Mouse (Mus musculus): ENCODE data around the gene Pmp22. TPM values are rescaled to one million over a fixed set of nuclear protein-coding genes. Genes with fewer than 3 reads are reported as not detected.

The Pmp22 gene
- polyA plus RNA-seq, 1 experiment from 2014 or later = 82.1 TPM

- Histone ChIP-seq H3K36me3 (peaks cover 27% of the 10 kb centered on the region), H3K4me1 (peaks cover 44% of the 10 kb centered on the region), H3K27me3 (peaks cover 9% of the 10 kb centered on the region; the same call in 1 of the 2 replicates), H3K9me3 (no peaks in the 10 kb centered on the region), H3K27ac (no peak overlapping the region), H3K4me3 (no peak overlapping the region), H3K4me2 (replicated peaks) (no peak overlapping the region), H3K9ac (no peak overlapping the region)
- no peak for ATAC-seq (ENCODE audit: insufficient number of reproducible peaks, insufficient read depth, low FRiP score, low TSS enrichment)
- WGBS = 65% methylated on average over 4 of the region's 4 CpGs
These were observed 8.1 kb downstream of the Pmp22 start for GRCm38 (mm10) chr11:63136836-63137416.

- H3K4me1 ChIP-seq = peaks cover 38% of the 10 kb centered on the region
- H3K4me3 ChIP-seq = no peak overlapping the region
- H3K9ac ChIP-seq = 0 out of 2 replicates have a peak overlapping the region, but pooled peaks have one; percentile 20
- H3K9me3 ChIP-seq = no peaks in the 10 kb centered on the region
- H3K27me3 ChIP-seq = peaks cover 7% of the 10 kb centered on the region; the same call in 1 of the 2 replicates
- WGBS = 42% methylated on average over 3 of the region's 3 CpGs
- ATAC-seq (ENCODE audit: insufficient number of reproducible peaks, insufficient read depth, low FRiP score, low TSS enrichment) = no peak
- H3K36me3 ChIP-seq = peaks cover 27% of the 10 kb centered on the region
- no peak overlapping the region for H3K27ac ChIP-seq
- H3K4me2 ChIP-seq (replicated peaks) = no peak overlapping the region
These were observed 10.0 kb downstream of the Pmp22 start for GRCm38 (mm10) chr11:63138739-63139138.

GRCm38 (mm10) chr11:63142311-63142710 lies 13.5 kb downstream of the Pmp22 start:
- ATAC-seq (ENCODE audit: insufficient number of reproducible peaks, insufficient read depth, low FRiP score, low TSS enrichment) = no peak

GRCm38 (mm10) chr11:63142816-63143215 lies 14.0 kb downstream of the Pmp22 start:
- WGBS = 69% methylated on average over 4 of the region's 4 CpGs
- Histone ChIP-seq H3K9ac (no peak overlapping the region), H3K4me1 (peaks cover 8% of the 10 kb centered on the region; the same call in 1 of the 2 replicates), H3K4me2 (replicated peaks) (no peak overlapping the region), H3K36me3 (peaks cover 16% of the 10 kb centered on the region), H3K27ac (no peak overlapping the region), H3K9me3 (no peaks in the 10 kb centered on the region), H3K27me3 (no peaks in the 10 kb centered on the region), H3K4me3 (no peak overlapping the region)
- ATAC-seq (ENCODE audit: insufficient number of reproducible peaks, insufficient read depth, low FRiP score, low TSS enrichment) = no peak

More at GRCm38 (mm10) chr11:63142311-63142710, 13.5 kb downstream of the Pmp22 start:
- Histone ChIP-seq H3K4me2 (replicated peaks) (no peak overlapping the region), H3K36me3 (peaks cover 19% of the 10 kb centered on the region), H3K27ac (no peak overlapping the region), H3K4me3 (no peak overlapping the region), H3K27me3 (no peaks in the 10 kb centered on the region), H3K4me1 (peaks cover 8% of the 10 kb centered on the region; the same call in 1 of the 2 replicates), H3K9me3 (no peaks in the 10 kb centered on the region), H3K9ac (no peak overlapping the region)
- WGBS = 89% methylated on average over 5 of the region's 5 CpGs

- no peaks in the 10 kb centered on the region for H3K9me3 ChIP-seq
- peaks cover 11% of the 10 kb centered on the region for H3K36me3 ChIP-seq
- peaks cover 5% of the 10 kb centered on the region; the same call in 1 of the 2 replicates for H3K4me1 ChIP-seq
- no peaks in the 10 kb centered on the region for H3K27me3 ChIP-seq
- 63% methylated on average over 8 of the region's 8 CpGs for WGBS
- H3K4me3 ChIP-seq = no peak overlapping the region
- no peak overlapping the region for H3K27ac ChIP-seq
- H3K9ac ChIP-seq = no peak overlapping the region
- no peak overlapping the region for H3K4me2 ChIP-seq (replicated peaks)
- ATAC-seq (ENCODE audit: insufficient number of reproducible peaks, insufficient read depth, low FRiP score, low TSS enrichment) = no peak
These were observed 14.7 kb downstream of the Pmp22 start for GRCm38 (mm10) chr11:63143486-63143885.

GRCm38 (mm10) chr11:63146601-63147000 lies 17.8 kb downstream of the Pmp22 start:
- Histone ChIP-seq H3K36me3 (peaks cover 5% of the 10 kb centered on the region; the same call in 1 of the 2 replicates), H3K27me3 (no peaks in the 10 kb centered on the region), H3K4me2 (replicated peaks) (no peak overlapping the region), H3K9ac (no peak overlapping the region), H3K4me3 (no peak overlapping the region), H3K4me1 (no peaks in the 10 kb centered on the region), H3K9me3 (no peaks in the 10 kb centered on the region), H3K27ac (no peak overlapping the region)
- 62% methylated on average over 7 of the region's 7 CpGs for WGBS
- no peak for ATAC-seq (ENCODE audit: insufficient number of reproducible peaks, insufficient read depth, low FRiP score, low TSS enrichment)

- peaks cover 14% of the 10 kb centered on the region for H3K36me3 ChIP-seq
- no peak for ATAC-seq (ENCODE audit: insufficient number of reproducible peaks, insufficient read depth, low FRiP score, low TSS enrichment)
- H3K9ac ChIP-seq = no peak overlapping the region
- 77% methylated on average over 3 of the region's 3 CpGs for WGBS
- H3K27ac ChIP-seq = no peak overlapping the region
- H3K4me3 ChIP-seq = no peak overlapping the region
- H3K4me1 ChIP-seq = no peaks in the 10 kb centered on the region
- no peaks in the 10 kb centered on the region for H3K27me3 ChIP-seq
- H3K9me3 ChIP-seq = no peaks in the 10 kb centered on the region
- H3K4me2 ChIP-seq (replicated peaks) = no peak overlapping the region
These were observed 19.5 kb downstream of the Pmp22 start for GRCm38 (mm10) chr11:63148276-63148675.

- Histone ChIP-seq H3K27ac (no peak overlapping the region), H3K9ac (no peak overlapping the region), H3K4me3 (no peak overlapping the region), H3K36me3 (peaks cover 38% of the 10 kb centered on the region), H3K4me2 (replicated peaks) (no peak overlapping the region), H3K9me3 (no peaks in the 10 kb centered on the region), H3K4me1 (no peaks in the 10 kb centered on the region), H3K27me3 (no peaks in the 10 kb centered on the region)
- no peak for ATAC-seq (ENCODE audit: insufficient number of reproducible peaks, insufficient read depth, low FRiP score, low TSS enrichment)
- 79% methylated on average over 5 of the region's 5 CpGs for WGBS
These were observed 23.1 kb downstream of the Pmp22 start for GRCm38 (mm10) chr11:63151857-63152256.

- Histone ChIP-seq H3K36me3 (peaks cover 52% of the 10 kb centered on the region), H3K4me3 (no peak overlapping the region), H3K4me1 (no peaks in the 10 kb centered on the region), H3K4me2 (replicated peaks) (no peak overlapping the region), H3K9ac (no peak overlapping the region), H3K9me3 (no peaks in the 10 kb centered on the region), H3K27me3 (no peaks in the 10 kb centered on the region), H3K27ac (no peak overlapping the region)
- WGBS = 74% methylated on average over 4 of the region's 4 CpGs
- ATAC-seq (ENCODE audit: insufficient number of reproducible peaks, insufficient read depth, low FRiP score, low TSS enrichment) = no peak
These were observed 28.3 kb downstream of the Pmp22 start for GRCm38 (mm10) chr11:63157117-63157516.

GRCm38 (mm10) chr11:63160926-63161325 lies 32.1 kb downstream of the Pmp22 start:
- Histone ChIP-seq H3K4me3 (no peak overlapping the region), H3K4me2 (replicated peaks) (no peak overlapping the region), H3K9me3 (no peaks in the 10 kb centered on the region), H3K9ac (no peak overlapping the region), H3K27me3 (no peaks in the 10 kb centered on the region), H3K36me3 (peaks cover 28% of the 10 kb centered on the region), H3K4me1 (no peaks in the 10 kb centered on the region), H3K27ac (no peak overlapping the region)
- no peak for ATAC-seq (ENCODE audit: insufficient number of reproducible peaks, insufficient read depth, low FRiP score, low TSS enrichment)

GRCm38 (mm10) chr11:63162806-63163205 lies 34.0 kb downstream of the Pmp22 start:
- no peak overlapping the region for H3K27ac ChIP-seq
- no peak overlapping the region for H3K4me3 ChIP-seq
- no peaks in the 10 kb centered on the region for H3K4me1 ChIP-seq
- H3K9me3 ChIP-seq = no peaks in the 10 kb centered on the region
- no peak for ATAC-seq (ENCODE audit: insufficient number of reproducible peaks, insufficient read depth, low FRiP score, low TSS enrichment)
- no peaks in the 10 kb centered on the region for H3K27me3 ChIP-seq
- H3K4me2 ChIP-seq (replicated peaks) = no peak overlapping the region
- H3K36me3 ChIP-seq = peaks cover 14% of the 10 kb centered on the region
- no peak overlapping the region for H3K9ac ChIP-seq
- 78% methylated on average over 2 of the region's 2 CpGs for WGBS

- no peak for ATAC-seq (ENCODE audit: insufficient number of reproducible peaks, insufficient read depth, low FRiP score, low TSS enrichment)
- peaks cover 4% of the 10 kb centered on the region; the same call in 1 of the 2 replicates for H3K4me1 ChIP-seq
- H3K36me3 ChIP-seq = peaks cover 10% of the 10 kb centered on the region; the same call in 1 of the 2 replicates
- H3K4me2 ChIP-seq (replicated peaks) = no peak overlapping the region
- H3K9ac ChIP-seq = no peak overlapping the region
- H3K27me3 ChIP-seq = no peaks in the 10 kb centered on the region
- WGBS = 77% methylated on average over 8 of the region's 8 CpGs
- no peaks in the 10 kb centered on the region for H3K9me3 ChIP-seq
- H3K4me3 ChIP-seq = no peak overlapping the region
- H3K27ac ChIP-seq = no peak overlapping the region
These were observed 34.8 kb downstream of the Pmp22 start for GRCm38 (mm10) chr11:63163550-63163949.
